Mouse (Mus musculus) liver, embryonic 14.5 days (tissue): ENCODE results near the gene Lsamp. TPM values are rescaled to one million over a fixed set of nuclear protein-coding genes. Genes with fewer than 3 reads are reported as not detected.

Experiments
- ATAC-seq: fragments of 200-750 bp; cut with Nextera tagmentation; 2 replicates; pipeline ENCODE4 v1.8.0; 2017; ENCODE audit warnings: moderate number of reproducible peaks, mild to moderate bottlenecking, moderate library complexity; ENCODE audit not compliant: insufficient read depth
- DNase-seq, 3 experiments: peaks; one replicate each; pipeline ENCODE4 v3.0.0-alpha.2; 2012 to 2013; ENCODE audit warnings: low read depth in 3 of 3, low spot score in 3 of 3
- H3K27ac ChIP-seq: fragments of 300-500 bp; sonication (generic); 2 replicates; pipeline ENCODE4 v1.5.1; 2014; ENCODE audit warnings: moderate library complexity, mild to moderate bottlenecking, control low read depth, inconsistent platforms
- H3K27me3 ChIP-seq: fragments of 300-500 bp; sonication (generic); 2 replicates; pipeline ENCODE4 v1.6.1; 2014; ENCODE audit warnings: mild to moderate bottlenecking, low read length, moderate library complexity; ENCODE audit not compliant: control insufficient read depth, insufficient read depth
- H3K36me3 ChIP-seq: fragments of 300-500 bp; sonication (generic); replicated peaks from 2 replicates; pipeline ENCODE4 v1.6.1; 2014; ENCODE audit warnings: low read depth; ENCODE audit not compliant: control insufficient read depth, insufficient read depth
- H3K4me1 ChIP-seq, 2 experiments: fragments of 200-500 bp in 1 of 2; fragments of 300-500 bp in 1 of 2; sonication (generic) in 1 of 2; replicated peaks; 2 replicates each; pipeline ENCODE4 v1.6.1; 2012 to 2014; ENCODE audit warnings: antibody characterized with exemption in 1 of 2, inconsistent platforms in 1 of 2, low read length in 1 of 2; ENCODE audit not compliant: control insufficient read depth in 2 of 2, insufficient read depth in 2 of 2
- H3K4me2 ChIP-seq: fragments of 300-500 bp; sonication (generic); 2 replicates; pipeline ENCODE4 v1.6.1; 2014; ENCODE audit warnings: low read depth, mild to moderate bottlenecking, control low read depth, moderate library complexity
- H3K4me3 ChIP-seq, 2 experiments: fragments of 200-500 bp in 1 of 2; fragments of 300-500 bp in 1 of 2; sonication (generic) in 1 of 2; 2 replicates each; pipeline ENCODE4 v1.5.1; 2012 to 2014; ENCODE audit warnings: low read depth in 2 of 2, low read length in 2 of 2, mild to moderate bottlenecking in 2 of 2, control low read depth in 1 of 2, inconsistent platforms in 1 of 2, moderate library complexity in 1 of 2; ENCODE audit not compliant: insufficient read depth in 1 of 2
- H3K9ac ChIP-seq: fragments of 300-500 bp; sonication (generic); replicated peaks from 2 replicates; pipeline ENCODE4 v1.6.1; 2014; ENCODE audit warnings: mild to moderate bottlenecking, control low read depth, moderate library complexity
- H3K9me3 ChIP-seq: fragments of 300-500 bp; sonication (generic); 2 replicates; pipeline ENCODE4 v1.6.1; 2016; ENCODE audit warnings: low read length, mixed read lengths; ENCODE audit not compliant: control insufficient read depth
- CTCF ChIP-seq: IDR thresholded peaks from 2 replicates; pipeline ENCODE4 v1.5.1; 2016; ENCODE audit warnings: antibody characterized with exemption, low read depth, control low read depth
- EP300 ChIP-seq: IDR thresholded peaks from 2 replicates; pipeline ENCODE4 v1.6.1; 2016; ENCODE audit warnings: antibody characterized with exemption, low read depth
- WGBS: fragments of 180-500 bp; shearing (Covaris S2); extraction: QIAGEN DNeasy Blood & Tissue Kit; methylation state at CpG from one replicate; pipeline ENCODE4 v1.1.7; 2014; ENCODE audit not compliant: insufficient replicate concordance; 5-methylcytosine and 5-hydroxymethylcytosine counted together
- polyA plus RNA-seq, 2 experiments: library from polyadenylated mRNA; depleted of rRNA in 1 of 2; stranded (reverse) in 1 of 2; unstranded in 1 of 2; fragments of >200 nt; fragmentation: Nextera tagmentation in 1 of 2; extraction: Ambion mirVana in 1 of 2; gene quantifications; 2 replicates each; pipeline versions ENCODE4 v1.2.1 to v1.2.3; 2012 to 2014

Gene Lsamp
- polyA plus RNA-seq, 2 experiments = 0.03 to 0.06 TPM

GRCm38 (mm10) chr16:41834637-41835036 is 1850.5 kb downstream of the Lsamp start:
- DNase-seq (no peak), ATAC-seq (no peak)
- WGBS = 60% methylated on average over 3 of the region's 3 CpGs
- TF ChIP-seq EP300 (no peak), CTCF (no peak)
- no peak overlapping the region for H3K27ac ChIP-seq
- H3K4me2 ChIP-seq = no peak overlapping the region
- H3K9me3 ChIP-seq = no peaks in the 10 kb centered on the region
- no peaks in the 10 kb centered on the region for H3K4me1 ChIP-seq
- H3K36me3 ChIP-seq = no peaks in the 10 kb centered on the region
- H3K9ac ChIP-seq = no peak overlapping the region
- no peak overlapping the region for H3K4me3 ChIP-seq
- no peaks in the 10 kb centered on the region for H3K27me3 ChIP-seq

GRCm38 (mm10) chr16:41835745-41836144 is 1851.6 kb downstream of the Lsamp start:
- no peak for DNase-seq
- no peak for TF ChIP-seq EP300
- peak; percentile 34; the same call in 1 of the 2 replicates for TF ChIP-seq CTCF

GRCm38 (mm10) chr16:41839751-41840404 is 1855.7 kb downstream of the Lsamp start:
- no peak for ATAC-seq
- H3K9me3 ChIP-seq = no peaks in the 10 kb centered on the region
- H3K27me3 ChIP-seq = no peaks in the 10 kb centered on the region
- no peak overlapping the region for H3K4me2 ChIP-seq
- DNase-seq = no peak
- no peak for TF ChIP-seq EP300
- WGBS = 55% methylated on average over 2 of the region's 2 CpGs
- H3K9ac ChIP-seq = no peak overlapping the region
- no peak overlapping the region for H3K27ac ChIP-seq
- H3K4me1 ChIP-seq = no peaks in the 10 kb centered on the region
- H3K36me3 ChIP-seq = no peaks in the 10 kb centered on the region
- no peak overlapping the region for H3K4me3 ChIP-seq

More at GRCm38 (mm10) chr16:41835745-41836144, 1851.6 kb downstream of the Lsamp start:
- H3K27me3 ChIP-seq = no peaks in the 10 kb centered on the region
- WGBS = 46% methylated on average over 6 of the region's 6 CpGs
- no peak for ATAC-seq
- no peak overlapping the region for H3K4me2 ChIP-seq
- no peak overlapping the region for H3K9ac ChIP-seq
- H3K4me1 ChIP-seq = no peaks in the 10 kb centered on the region
- no peak overlapping the region for H3K27ac ChIP-seq
- no peaks in the 10 kb centered on the region for H3K36me3 ChIP-seq
- H3K4me3 ChIP-seq = no peak overlapping the region
- no peaks in the 10 kb centered on the region for H3K9me3 ChIP-seq

GRCm38 (mm10) chr16:41846903-41847302 is 1862.7 kb downstream of the Lsamp start:
- Histone ChIP-seq H3K36me3 (no peaks in the 10 kb centered on the region), H3K9me3 (no peaks in the 10 kb centered on the region), H3K9ac (no peak overlapping the region), H3K27me3 (no peaks in the 10 kb centered on the region), H3K4me2 (no peak overlapping the region), H3K4me3 (no peak overlapping the region), H3K4me1 (no peaks in the 10 kb centered on the region), H3K27ac (no peak overlapping the region)
- 59% methylated on average over 6 of the region's 6 CpGs for WGBS
- no peak for ATAC-seq
- no peak for TF ChIP-seq EP300
- no peak for TF ChIP-seq CTCF
- no peak for DNase-seq

GRCm38 (mm10) chr16:41871917-41872593 is 1887.9 kb downstream of the Lsamp start:
- ATAC-seq (no peak), DNase-seq (no peak)
- Histone ChIP-seq H3K9ac (no peak overlapping the region), H3K9me3 (no peaks in the 10 kb centered on the region), H3K36me3 (no peaks in the 10 kb centered on the region), H3K4me1 (no peaks in the 10 kb centered on the region), H3K27ac (no peak overlapping the region), H3K27me3 (no peaks in the 10 kb centered on the region), H3K4me2 (no peak overlapping the region), H3K4me3 (no peak overlapping the region)
- TF ChIP-seq CTCF = no peak
- TF ChIP-seq EP300 = no peak
- WGBS = 63% methylated on average over 6 of the region's 6 CpGs
